Mouse (Mus musculus): ENCODE data around the gene Olfr263. TPM values are rescaled to one million over a fixed set of nuclear protein-coding genes. Genes with fewer than 3 reads are reported as not detected.

The Olfr263 gene
- polyA plus RNA-seq, 2 experiments = not detected

DNA sequence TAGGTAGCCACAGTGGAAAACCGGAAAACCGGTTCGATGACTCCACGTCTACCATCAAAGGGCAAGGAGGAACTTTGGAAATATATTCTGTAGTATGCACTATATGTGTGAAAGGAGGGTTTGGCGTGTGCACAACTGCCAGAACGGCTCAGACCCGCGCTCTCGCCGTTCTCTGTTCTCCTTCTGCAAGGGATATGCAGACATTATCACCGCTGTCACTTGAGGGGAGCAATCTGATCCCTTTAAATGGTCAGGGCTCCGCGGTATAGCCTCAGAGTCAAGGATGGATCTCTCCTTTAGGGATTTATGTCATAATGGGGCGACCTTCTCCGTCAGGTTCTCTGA, 30.0 kb downstream of the Olfr263 start:
- 0% methylated on average over 15 of the region's 15 CpGs for WGBS
- no peak for TF ChIP-seq POLR2A (IDR thresholded peaks at IDR 0.05; ENCODE audit: borderline replicate concordance, extremely low read depth, insufficient read depth, insufficient read length)
- Histone ChIP-seq H3K4me3 (replicated peaks; ENCODE audit: low read length) (peak overlapping the region; percentile 68), H3K36me3 (ENCODE audit: control insufficient read depth, insufficient read depth, low read length) (no peaks in the 10 kb centered on the region), H3K27ac (replicated peaks; ENCODE audit: low read depth, low read length) (no peak overlapping the region), H3K9me3 (ENCODE audit: control insufficient read depth, low read length) (no peaks in the 10 kb centered on the region), H3K4me1 (ENCODE audit: control insufficient read depth, insufficient read depth, low read length) (no peaks in the 10 kb centered on the region), H3K9ac (ENCODE audit: low read depth, low read length, severe bottlenecking) (peak overlapping the region; percentile 40), H3K4me2 (replicated peaks; ENCODE audit: low read depth, low read length, severe bottlenecking) (peak overlapping the region; percentile 98), H3K27me3 (ENCODE audit: control insufficient read depth, insufficient read depth, low read length) (no peaks in the 10 kb centered on the region)
- ATAC-seq (ENCODE audit: low FRiP score, low read depth) = no peak
- DNase-seq (ENCODE audit: low spot score) = no peak

DNA sequence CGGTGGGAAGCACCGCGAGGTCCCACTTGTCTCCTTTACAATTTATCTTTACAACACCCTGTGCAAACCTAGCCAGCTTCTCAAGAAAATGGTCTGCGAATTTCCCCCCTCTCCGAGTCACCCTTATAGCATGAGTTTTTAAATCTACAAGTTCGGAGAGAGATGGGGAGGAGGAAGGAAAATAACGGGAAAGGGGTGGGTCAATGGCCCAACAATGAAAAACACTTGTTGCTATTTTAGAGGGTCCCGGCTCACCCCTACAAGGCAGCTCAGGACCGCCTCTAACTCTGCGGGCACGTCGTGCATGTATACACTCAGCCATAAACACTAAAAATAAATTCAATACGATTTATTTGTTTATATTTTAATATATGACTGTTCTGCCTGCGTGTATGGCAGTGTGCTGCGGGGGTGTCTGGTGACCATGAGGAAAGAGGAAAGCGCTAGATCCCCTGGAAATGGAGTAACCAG, 30.6 kb downstream of the Olfr263 start:
- no peaks in the 10 kb centered on the region for H3K27me3 ChIP-seq (ENCODE audit: control insufficient read depth, insufficient read depth, low read length)
- no peaks in the 10 kb centered on the region for H3K4me1 ChIP-seq (ENCODE audit: control insufficient read depth, insufficient read depth, low read length)
- WGBS = 0% methylated on average over 16 of the region's 16 CpGs
- peak; percentile 28 for DNase-seq (ENCODE audit: low spot score)
- peak overlapping the region; percentile 40 for H3K9ac ChIP-seq (ENCODE audit: low read depth, low read length, severe bottlenecking)
- H3K36me3 ChIP-seq (ENCODE audit: control insufficient read depth, insufficient read depth, low read length) = no peaks in the 10 kb centered on the region
- peak overlapping the region; percentile 98 for H3K4me2 ChIP-seq (replicated peaks; ENCODE audit: low read depth, low read length, severe bottlenecking)
- no peaks in the 10 kb centered on the region for H3K9me3 ChIP-seq (ENCODE audit: control insufficient read depth, low read length)
- peak overlapping the region; percentile 68 for H3K4me3 ChIP-seq (replicated peaks; ENCODE audit: low read length)
- ATAC-seq (ENCODE audit: low FRiP score, low read depth) = peak; percentile 2; the same call in 1 of the 2 replicates
- no peak for TF ChIP-seq POLR2A (IDR thresholded peaks at IDR 0.05; ENCODE audit: borderline replicate concordance, extremely low read depth, insufficient read depth, insufficient read length)
- H3K27ac ChIP-seq (replicated peaks; ENCODE audit: low read depth, low read length) = no peak overlapping the region

DNA sequence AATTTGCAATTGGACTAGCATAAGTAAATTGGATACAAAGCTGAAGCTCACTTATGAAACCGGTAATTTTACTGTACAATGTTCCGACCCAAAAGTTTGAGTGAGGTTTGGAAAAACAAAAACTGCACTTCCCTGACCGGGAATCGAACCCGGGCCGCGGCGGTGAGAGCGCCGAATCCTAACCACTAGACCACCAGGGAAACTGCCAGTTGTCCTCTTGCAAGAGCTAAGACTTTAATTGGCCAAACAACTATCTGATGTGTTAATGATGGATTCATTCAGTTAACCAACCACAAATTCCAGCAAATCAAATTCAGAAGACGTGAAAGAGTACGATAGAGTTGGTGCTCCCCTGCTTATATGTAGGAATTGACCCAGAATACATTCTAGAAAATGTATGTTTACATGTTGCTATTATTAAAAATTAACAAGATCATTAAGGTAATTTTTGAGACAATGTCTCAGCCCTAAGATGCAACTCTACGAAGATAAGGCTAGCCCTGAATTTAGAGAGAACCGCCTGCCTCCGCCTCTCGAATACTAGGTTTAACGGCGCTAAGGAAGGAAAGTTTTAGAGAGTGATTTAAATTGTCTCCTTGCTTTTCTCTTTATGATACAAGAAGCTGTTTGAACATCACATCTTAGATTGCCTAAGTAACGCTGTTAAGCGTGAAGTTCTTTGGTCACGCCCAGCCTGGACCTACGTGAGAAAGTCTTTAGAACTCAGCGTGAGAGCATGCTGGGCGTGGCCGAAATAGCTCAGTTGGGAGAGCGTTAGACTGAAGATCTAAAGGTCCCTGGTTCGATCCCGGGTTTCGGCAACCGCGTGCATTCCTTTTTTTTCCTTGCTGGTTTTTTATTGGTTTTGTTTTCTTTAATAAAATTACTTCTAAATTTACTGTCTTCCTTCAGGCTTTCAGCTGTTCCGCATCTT, 31.5 kb downstream of the Olfr263 start:
- under 1% methylated on average over 32 of the region's 32 CpGs for WGBS
- no peak overlapping the region for H3K27ac ChIP-seq (replicated peaks; ENCODE audit: low read depth, low read length)
- no peaks in the 10 kb centered on the region for H3K36me3 ChIP-seq (ENCODE audit: control insufficient read depth, insufficient read depth, low read length)
- TF ChIP-seq POLR2A (IDR thresholded peaks at IDR 0.05; ENCODE audit: borderline replicate concordance, extremely low read depth, insufficient read depth, insufficient read length) = no peak
- DNase-seq (ENCODE audit: low spot score) (peak; percentile 97), ATAC-seq (ENCODE audit: low FRiP score, low read depth) (peak; percentile 88)
- no peaks in the 10 kb centered on the region for H3K4me1 ChIP-seq (ENCODE audit: control insufficient read depth, insufficient read depth, low read length)
- peak overlapping the region; percentile 98 for H3K4me2 ChIP-seq (replicated peaks; ENCODE audit: low read depth, low read length, severe bottlenecking)
- H3K9me3 ChIP-seq (ENCODE audit: control insufficient read depth, low read length) = no peaks in the 10 kb centered on the region
- H3K27me3 ChIP-seq (ENCODE audit: control insufficient read depth, insufficient read depth, low read length) = no peaks in the 10 kb centered on the region
- H3K9ac ChIP-seq (ENCODE audit: low read depth, low read length, severe bottlenecking) = peak overlapping the region; percentile 40
- H3K4me3 ChIP-seq (replicated peaks; ENCODE audit: low read length) = peak overlapping the region; percentile 68

DNA sequence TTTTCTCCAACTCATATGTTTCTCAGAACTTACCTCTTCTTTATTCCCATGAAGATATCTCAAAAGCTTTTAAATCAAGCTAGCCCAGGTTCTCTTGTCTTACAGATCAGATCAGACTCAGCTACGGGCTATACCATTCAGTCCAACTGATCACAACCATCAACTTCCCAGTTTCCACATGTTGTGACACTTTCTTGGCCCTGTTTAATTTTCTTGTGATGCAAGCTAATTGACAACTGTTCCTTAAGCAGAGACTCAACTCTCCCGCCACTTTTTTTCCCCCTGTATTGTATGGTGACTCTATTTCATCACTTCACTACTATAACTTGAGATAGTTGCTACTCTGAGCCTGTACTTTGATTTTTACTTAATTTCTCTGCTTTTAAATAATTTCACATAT, 32.2 kb downstream of the Olfr263 start:
- H3K9me3 ChIP-seq (ENCODE audit: control insufficient read depth, low read length) = no peaks in the 10 kb centered on the region
- H3K4me3 ChIP-seq (replicated peaks; ENCODE audit: low read length) = peak overlapping the region; percentile 68
- DNase-seq (ENCODE audit: low spot score) (no peak), ATAC-seq (ENCODE audit: low FRiP score, low read depth) (peak; percentile 11; the same call in 1 of the 2 replicates)
- TF ChIP-seq POLR2A (IDR thresholded peaks at IDR 0.05; ENCODE audit: borderline replicate concordance, extremely low read depth, insufficient read depth, insufficient read length) = no peak
- H3K27ac ChIP-seq (replicated peaks; ENCODE audit: low read depth, low read length) = no peak overlapping the region
- peak overlapping the region; percentile 48 for H3K4me2 ChIP-seq (replicated peaks; ENCODE audit: low read depth, low read length, severe bottlenecking)
- 0 out of 2 replicates have a peak, but pooled peaks cover 2% of the 10 kb centered on the region for H3K4me1 ChIP-seq (ENCODE audit: control insufficient read depth, insufficient read depth, low read length)
- no peaks in the 10 kb centered on the region for H3K27me3 ChIP-seq (ENCODE audit: control insufficient read depth, insufficient read depth, low read length)
- no peaks in the 10 kb centered on the region for H3K36me3 ChIP-seq (ENCODE audit: control insufficient read depth, insufficient read depth, low read length)
- WGBS = 40% methylated on average over 2 of the region's 2 CpGs
- H3K9ac ChIP-seq (ENCODE audit: low read depth, low read length, severe bottlenecking) = no peak overlapping the region

DNA sequence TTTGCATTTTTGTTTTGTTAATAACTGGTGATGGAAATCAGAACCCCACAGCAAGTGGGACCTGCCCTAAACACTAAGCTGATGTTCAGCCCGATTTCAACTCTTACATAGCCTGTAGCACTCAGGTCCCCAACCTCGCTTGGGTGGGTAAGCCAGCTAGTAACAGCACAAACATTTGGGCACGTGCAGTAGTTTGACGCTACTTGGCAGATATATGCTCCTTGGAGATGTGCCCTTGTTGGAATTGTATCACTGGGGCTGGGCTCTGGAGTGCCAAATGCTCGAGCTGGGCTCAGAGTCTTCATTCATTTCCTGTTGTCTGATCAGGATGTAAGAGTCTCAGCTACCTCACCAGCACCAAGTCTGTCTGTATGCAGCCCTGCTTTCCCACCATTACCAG, 33.2 kb downstream of the Olfr263 start:
- Histone ChIP-seq H3K4me1 (ENCODE audit: control insufficient read depth, insufficient read depth, low read length) (0 out of 2 replicates have a peak, but pooled peaks cover 2% of the 10 kb centered on the region), H3K27me3 (ENCODE audit: control insufficient read depth, insufficient read depth, low read length) (no peaks in the 10 kb centered on the region), H3K27ac (replicated peaks; ENCODE audit: low read depth, low read length) (no peak overlapping the region), H3K4me3 (replicated peaks; ENCODE audit: low read length) (no peak overlapping the region), H3K9me3 (ENCODE audit: control insufficient read depth, low read length) (no peaks in the 10 kb centered on the region), H3K4me2 (replicated peaks; ENCODE audit: low read depth, low read length, severe bottlenecking) (no peak overlapping the region), H3K9ac (ENCODE audit: low read depth, low read length, severe bottlenecking) (no peak overlapping the region), H3K36me3 (ENCODE audit: control insufficient read depth, insufficient read depth, low read length) (no peaks in the 10 kb centered on the region)
- ATAC-seq (ENCODE audit: low FRiP score, low read depth) (no peak), DNase-seq (ENCODE audit: low spot score) (no peak)
- no peak for TF ChIP-seq POLR2A (IDR thresholded peaks at IDR 0.05; ENCODE audit: borderline replicate concordance, extremely low read depth, insufficient read depth, insufficient read length)
- 52% methylated on average over 5 of the region's 5 CpGs for WGBS

Measured in limb, embryonic 14.5 days (tissue).